Mouse (Mus musculus) bone marrow macrophage, adult 2 months (primary cell): ENCODE measurements at regions not wholly inside any gene's neighbourhood (a gene's known extent, or its start where the extent isn't known, plus 50 kb on each side); places are given as distances from the start of the nearest gene placed in this dataset.

Source experiments
- CTCF ChIP-seq: IDR thresholded peaks from 2 replicates; pipeline ENCODE4 v1.5.1; 2012; ENCODE audit warnings: low read depth, mild to moderate bottlenecking, low read length, moderate library complexity
- POLR2A ChIP-seq: IDR thresholded peaks from 2 replicates; pipeline ENCODE4 v1.6.1; 2012; ENCODE audit warnings: mild to moderate bottlenecking, low read depth, low read length, borderline replicate concordance

GRCm38 (mm10) chr13:44421922-44422321 is 307.4 kb upstream of the Jarid2 start:
- no peak for TF ChIP-seq POLR2A
- no peak for TF ChIP-seq CTCF
